Mouse (Mus musculus) gastrocnemius, adult 18-20 months (tissue): ENCODE measurements at regions not wholly inside any gene's neighbourhood (a gene's known extent, or its start where the extent isn't known, plus 50 kb on each side); places are given as distances from the start of the nearest gene placed in this dataset.
A peak's percentile ranks its signal among the peaks of the same experiment; 100 is the strongest.

ENCODE experiments used
- DNase-seq: peaks from one replicate; pipeline ENCODE4 v3.0.0; 2021; ENCODE audit warnings: low spot score

- no peak for DNase-seq
Observed at GRCm38 (mm10) chr2:148290326-148290725, 104.8 kb upstream of the Sstr4 start.

- DNase-seq: no peak
Observed at GRCm38 (mm10) chr2:148292442-148292841, 102.7 kb upstream of the Sstr4 start.

GRCm38 (mm10) chr2:148292895-148293294 is 102.2 kb upstream of the Sstr4 start:
- DNase-seq: peak; percentile 10

- DNase-seq: no peak
Observed at GRCm38 (mm10) chr2:148300879-148301278, 94.3 kb upstream of the Sstr4 start.

- no peak for DNase-seq
Observed at GRCm38 (mm10) chr2:148312255-148312654, 82.9 kb upstream of the Sstr4 start.

GRCm38 (mm10) chr2:148320896-148321295 is 74.2 kb upstream of the Sstr4 start:
- no peak for DNase-seq

- DNase-seq: peak; percentile 18
Observed at GRCm38 (mm10) chr2:148325362-148325761, 69.8 kb upstream of the Sstr4 start.

- DNase-seq: no peak
Observed at GRCm38 (mm10) chr2:148325854-148326387, 69.2 kb upstream of the Sstr4 start.

GRCm38 (mm10) chr2:148326414-148326813 is 68.7 kb upstream of the Sstr4 start:
- no peak for DNase-seq

- no peak for DNase-seq
Observed at GRCm38 (mm10) chr2:148327552-148327951, 67.6 kb upstream of the Sstr4 start.

GRCm38 (mm10) chr2:148330368-148330767 is 64.8 kb upstream of the Sstr4 start:
- DNase-seq: no peak

- no peak for DNase-seq
Observed at GRCm38 (mm10) chr2:148334555-148334954, 60.6 kb upstream of the Sstr4 start.

- no peak for DNase-seq
Observed at GRCm38 (mm10) chr2:148336626-148337025, 58.5 kb upstream of the Sstr4 start.

- DNase-seq: peak; percentile 16
Observed at GRCm38 (mm10) chr2:148338308-148338768, 56.8 kb upstream of the Sstr4 start.

GRCm38 (mm10) chr2:148338894-148339293 is 56.2 kb upstream of the Sstr4 start:
- DNase-seq: no peak

GRCm38 (mm10) chr2:148344193-148344592 is 51.0 kb upstream of the Sstr4 start:
- DNase-seq: no peak
